Mouse (Mus musculus) neural tube, embryonic 15.5 days (tissue): ENCODE results near the gene Pigm. TPM values are rescaled to one million over a fixed set of nuclear protein-coding genes. Genes with fewer than 3 reads are reported as not detected.

Experiments used
- ATAC-seq: fragments of 200-750 bp; cut with Nextera tagmentation; 2 replicates; pipeline ENCODE4 v1.8.0; 2017; ENCODE audit warnings: mild to moderate bottlenecking, moderate TSS enrichment, moderate library complexity; ENCODE audit not compliant: low FRiP score
- H3K27ac ChIP-seq: fragments of 300-500 bp; sonication (generic); replicated peaks from 2 replicates; pipeline ENCODE4 v1.5.1; 2015; ENCODE audit warnings: mild to moderate bottlenecking, inconsistent platforms
- H3K27me3 ChIP-seq: fragments of 300-500 bp; sonication (generic); replicated peaks from 2 replicates; pipeline ENCODE4 v1.6.1; 2015; ENCODE audit warnings: inconsistent platforms
- H3K36me3 ChIP-seq: fragments of 300-500 bp; sonication (generic); 2 replicates; pipeline ENCODE4 v1.6.1; 2015; ENCODE audit warnings: inconsistent platforms
- H3K4me1 ChIP-seq: fragments of 300-500 bp; sonication (generic); 2 replicates; pipeline ENCODE4 v1.6.1; 2015; ENCODE audit warnings: inconsistent platforms
- H3K4me2 ChIP-seq: fragments of 300-500 bp; sonication (generic); 2 replicates; pipeline ENCODE4 v1.6.1; 2015; ENCODE audit warnings: inconsistent platforms, mild to moderate bottlenecking, moderate library complexity
- H3K4me3 ChIP-seq: fragments of 300-500 bp; sonication (generic); replicated peaks from 2 replicates; pipeline ENCODE4 v1.5.1; 2015; ENCODE audit warnings: mild to moderate bottlenecking, inconsistent platforms
- H3K9ac ChIP-seq: fragments of 300-500 bp; sonication (generic); replicated peaks from 2 replicates; pipeline ENCODE4 v1.6.1; 2015; ENCODE audit warnings: mild to moderate bottlenecking, inconsistent platforms
- H3K9me3 ChIP-seq: fragments of 300-500 bp; sonication (generic); replicated peaks from 2 replicates; pipeline ENCODE4 v1.6.1; 2016; ENCODE audit warnings: inconsistent platforms
- WGBS: fragments of 180-500 bp; shearing (Covaris S2); methylation state at CpG from one replicate; pipeline ENCODE4 v1.1.7; 2015; ENCODE audit warnings: mixed read lengths; 5-methylcytosine and 5-hydroxymethylcytosine counted together
- polyA plus RNA-seq: library from polyadenylated mRNA; unstranded; fragments of >200 nt; fragmentation: Nextera tagmentation; extraction: Ambion mirVana; gene quantifications from 2 replicates; pipeline ENCODE4 v1.2.1, GENCODE M21; 2015

The Pigm gene
- polyA plus RNA-seq, 1 experiment from 2014 or later = 3.7 TPM

DNA sequence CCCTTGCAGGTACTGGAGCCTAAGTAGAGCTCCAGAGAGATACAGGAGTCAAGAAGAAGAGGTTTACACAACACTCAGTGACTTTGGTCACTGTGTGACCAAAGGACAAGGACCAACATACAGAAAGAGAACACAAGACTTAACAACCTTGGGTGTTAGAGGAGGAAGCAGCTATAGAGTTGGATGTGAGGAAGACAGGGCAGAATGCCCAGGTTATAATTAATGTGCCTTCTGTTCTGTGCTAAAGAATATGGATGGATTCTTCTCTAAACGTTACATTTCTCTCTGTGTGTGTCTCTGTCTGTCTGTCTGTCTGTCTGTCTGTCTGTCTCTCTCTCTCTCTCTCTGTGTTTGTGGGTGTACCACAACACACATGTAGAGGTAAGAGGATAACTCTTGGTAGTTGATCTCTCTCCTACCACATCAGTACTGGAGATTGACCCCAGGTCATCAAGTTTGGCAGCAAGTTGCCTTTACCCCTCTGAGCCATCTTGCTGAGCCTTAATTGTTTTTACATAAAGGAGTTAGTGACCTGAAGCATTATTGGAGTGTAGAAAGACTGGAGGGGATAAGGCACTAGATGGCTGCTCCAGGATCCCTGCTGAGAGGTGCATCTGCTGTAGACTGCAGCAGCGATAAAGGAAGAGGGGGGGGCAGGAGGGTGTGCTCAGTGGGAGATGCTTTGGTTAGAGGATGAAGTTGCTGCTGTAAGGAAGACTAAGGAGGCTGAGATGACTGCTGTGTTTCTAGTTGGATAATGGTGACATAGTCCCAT, 38.7 kb upstream of the Pigm start:
- 29% methylated on average over 2 of the region's 2 CpGs for WGBS

DNA sequence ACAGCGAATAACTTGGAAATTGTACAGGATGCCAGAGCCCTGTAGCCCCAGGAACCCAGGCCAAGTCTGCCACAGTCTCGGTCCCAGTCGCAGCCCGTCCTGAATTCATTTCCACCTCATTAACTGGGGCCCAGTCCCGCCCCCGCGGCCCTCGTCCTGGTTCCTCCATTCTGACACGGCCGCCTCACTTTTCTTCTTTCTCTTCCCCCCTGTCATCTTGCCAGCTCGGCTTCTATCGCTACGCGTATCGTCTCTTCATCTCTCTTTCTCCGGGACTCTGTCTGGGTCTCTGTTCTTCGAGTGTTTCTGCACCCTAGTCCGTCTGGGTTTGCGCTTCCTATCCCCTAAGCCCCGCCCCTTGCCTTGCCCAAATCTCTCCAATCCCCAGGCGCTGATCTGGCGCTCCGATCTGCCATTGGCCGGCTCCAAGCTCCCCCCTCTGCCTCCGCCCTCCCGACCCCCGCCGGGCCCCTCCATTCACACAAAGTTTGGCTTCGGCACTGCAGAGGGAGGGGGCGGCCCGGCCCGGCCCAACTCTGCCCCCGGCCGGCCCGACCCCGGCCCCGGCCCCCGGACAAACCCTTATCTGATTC, 35.5 kb upstream of the Pigm start, which contains the start of gene Kcnj10:
TSS of gene Kcnj10 (plus strand) at position 482 of the 593 bp plus-strand sequence.
- H3K36me3 ChIP-seq = no peaks in the 10 kb centered on the region
- no peaks in the 10 kb centered on the region for H3K9me3 ChIP-seq
- H3K4me2 ChIP-seq = peak within 1 kb of the TSS; percentile 79
- H3K27me3 ChIP-seq = peaks cover 9% of the 10 kb centered on the region
- H3K9ac ChIP-seq = peak within 1 kb of the TSS; percentile 38
- H3K27ac ChIP-seq = peak within 1 kb of the TSS; percentile 71
- peaks cover 16% of the 10 kb centered on the region for H3K4me1 ChIP-seq
- H3K4me3 ChIP-seq = peak within 1 kb of the TSS; percentile 46
- WGBS = 1% methylated on average over 38 of the region's 38 CpGs
- ATAC-seq = peak; percentile 90

More for the DNA sequence above, 38.7 kb upstream of the Pigm start:
- peaks cover 9% of the 10 kb centered on the region for H3K27me3 ChIP-seq
- H3K9ac ChIP-seq = no peak overlapping the region
- ATAC-seq = no peak
- H3K9me3 ChIP-seq = no peaks in the 10 kb centered on the region
- H3K4me1 ChIP-seq = peaks cover 12% of the 10 kb centered on the region
- H3K36me3 ChIP-seq = no peaks in the 10 kb centered on the region
- H3K4me3 ChIP-seq = no peak overlapping the region
- H3K4me2 ChIP-seq = no peak overlapping the region
- no peak overlapping the region for H3K27ac ChIP-seq

DNA sequence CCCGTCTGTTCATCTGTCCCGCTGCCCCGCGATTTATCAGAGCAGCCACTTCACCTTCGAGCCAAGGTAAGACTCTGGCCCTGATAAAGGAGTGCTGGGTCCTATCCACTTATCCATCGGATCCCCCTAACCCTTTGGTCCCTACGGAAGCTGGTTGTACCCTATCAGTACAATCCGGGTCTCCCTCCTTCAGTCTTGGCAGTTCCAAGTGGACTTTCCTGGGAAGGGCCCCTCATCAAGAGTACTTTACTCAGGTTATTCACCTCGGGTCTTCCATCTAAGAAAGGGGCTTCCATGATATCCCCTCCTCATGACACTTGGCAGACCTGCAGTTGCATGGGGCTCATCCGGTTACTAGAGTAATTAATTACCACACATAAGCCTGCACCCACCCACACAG, 35.0 kb upstream of the Pigm start:
- H3K9ac ChIP-seq = peak overlapping the region; percentile 38
- peak overlapping the region; percentile 46 for H3K4me3 ChIP-seq
- 17% methylated on average over 10 of the region's 10 CpGs for WGBS
- no peaks in the 10 kb centered on the region for H3K9me3 ChIP-seq
- H3K27ac ChIP-seq = peak overlapping the region; percentile 71
- peaks cover 9% of the 10 kb centered on the region for H3K27me3 ChIP-seq
- ATAC-seq = peak; percentile 18; the same call in 1 of the 2 replicates
- peaks cover 16% of the 10 kb centered on the region for H3K4me1 ChIP-seq
- H3K36me3 ChIP-seq = no peaks in the 10 kb centered on the region
- H3K4me2 ChIP-seq = peak overlapping the region; percentile 79

DNA sequence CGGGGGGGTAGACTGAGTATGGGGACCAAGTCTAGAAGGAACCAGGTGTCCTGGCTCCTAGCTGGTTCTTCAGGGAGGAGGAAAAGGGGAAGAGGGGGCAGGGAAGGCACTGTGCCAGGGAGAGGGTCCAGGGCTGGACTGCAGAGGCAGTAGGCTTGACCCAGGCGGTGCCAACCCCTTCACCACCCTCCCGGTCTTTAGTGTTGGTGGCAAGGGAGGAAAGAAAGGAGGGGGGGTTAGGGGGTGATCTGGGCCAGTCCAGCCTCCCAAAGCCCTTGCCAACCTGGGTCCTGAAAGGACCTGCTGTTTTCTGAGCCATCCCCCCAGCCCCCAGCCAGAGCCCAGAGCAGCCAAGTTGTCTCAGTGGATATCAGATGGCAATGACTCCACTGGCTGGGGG, 33.6 kb upstream of the Pigm start:
- Histone ChIP-seq H3K27me3 (peaks cover 9% of the 10 kb centered on the region), H3K9me3 (no peaks in the 10 kb centered on the region), H3K27ac (peak overlapping the region; percentile 73), H3K4me2 (peak overlapping the region; percentile 79), H3K36me3 (no peaks in the 10 kb centered on the region), H3K9ac (0 out of 2 replicates have a peak overlapping the region, but pooled peaks have one; percentile 7), H3K4me1 (peaks cover 16% of the 10 kb centered on the region), H3K4me3 (0 out of 2 replicates have a peak overlapping the region, but pooled peaks have one; percentile 46)
- 66% methylated on average over 3 of the region's 3 CpGs for WGBS
- ATAC-seq = peak; percentile 79

DNA sequence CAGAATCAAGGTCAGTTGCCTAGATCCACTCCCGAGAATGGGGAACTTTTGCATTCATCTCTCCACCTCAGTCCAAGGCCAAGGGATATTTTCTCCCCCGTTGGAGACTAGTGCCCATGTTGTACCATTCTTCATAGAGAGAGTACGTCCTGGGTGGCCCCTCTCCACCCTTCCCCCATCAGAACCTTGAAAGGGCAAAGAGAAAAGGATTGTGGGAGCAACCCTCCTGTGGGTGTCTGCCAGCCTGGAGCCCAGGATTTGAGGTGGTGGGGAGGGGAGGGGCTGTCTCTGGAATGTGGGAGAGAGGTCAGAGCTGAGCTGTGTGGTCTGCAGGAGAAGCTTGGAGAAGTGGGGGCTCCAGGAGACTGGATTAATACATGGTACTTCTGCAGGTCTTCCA, 32.4 kb upstream of the Pigm start:
- no peak overlapping the region for H3K4me3 ChIP-seq
- no peaks in the 10 kb centered on the region for H3K9me3 ChIP-seq
- 52% methylated on average over 3 of the region's 3 CpGs for WGBS
- H3K27ac ChIP-seq = peak overlapping the region; percentile 73
- ATAC-seq = no peak
- H3K36me3 ChIP-seq = no peaks in the 10 kb centered on the region
- H3K4me2 ChIP-seq = peak overlapping the region; percentile 79
- no peak overlapping the region for H3K9ac ChIP-seq
- peaks cover 16% of the 10 kb centered on the region for H3K4me1 ChIP-seq
- H3K27me3 ChIP-seq = peaks cover 9% of the 10 kb centered on the region

DNA sequence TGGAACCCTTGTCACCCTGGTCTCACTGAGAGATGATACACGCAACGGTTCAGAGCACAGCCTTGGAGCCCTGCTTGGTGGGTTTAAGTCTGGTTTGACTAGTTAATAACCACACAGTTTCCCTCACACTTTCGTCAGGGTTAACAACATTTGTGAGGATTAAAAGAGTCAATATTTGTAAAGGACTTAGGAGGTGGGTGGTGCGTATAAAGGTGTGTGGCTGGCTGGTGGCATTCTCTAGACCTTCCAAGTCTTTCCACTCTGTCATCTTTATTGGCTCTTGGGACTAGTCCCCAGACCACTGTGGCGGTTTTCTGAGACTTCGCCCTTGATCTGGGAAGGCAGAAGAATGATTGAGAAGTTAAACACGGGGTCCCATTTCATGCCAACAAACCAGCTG, 31.5 kb upstream of the Pigm start:
- peak overlapping the region; percentile 73; the same call in 1 of the 2 replicates for H3K27ac ChIP-seq
- no peaks in the 10 kb centered on the region for H3K9me3 ChIP-seq
- no peaks in the 10 kb centered on the region for H3K36me3 ChIP-seq
- H3K4me1 ChIP-seq = peaks cover 20% of the 10 kb centered on the region
- H3K27me3 ChIP-seq = peaks cover 9% of the 10 kb centered on the region
- no peak for ATAC-seq
- 0 out of 2 replicates have a peak overlapping the region, but pooled peaks have one; percentile 79 for H3K4me2 ChIP-seq
- H3K4me3 ChIP-seq = no peak overlapping the region
- no peak overlapping the region for H3K9ac ChIP-seq
- 83% methylated on average over 7 of the region's 7 CpGs for WGBS

DNA sequence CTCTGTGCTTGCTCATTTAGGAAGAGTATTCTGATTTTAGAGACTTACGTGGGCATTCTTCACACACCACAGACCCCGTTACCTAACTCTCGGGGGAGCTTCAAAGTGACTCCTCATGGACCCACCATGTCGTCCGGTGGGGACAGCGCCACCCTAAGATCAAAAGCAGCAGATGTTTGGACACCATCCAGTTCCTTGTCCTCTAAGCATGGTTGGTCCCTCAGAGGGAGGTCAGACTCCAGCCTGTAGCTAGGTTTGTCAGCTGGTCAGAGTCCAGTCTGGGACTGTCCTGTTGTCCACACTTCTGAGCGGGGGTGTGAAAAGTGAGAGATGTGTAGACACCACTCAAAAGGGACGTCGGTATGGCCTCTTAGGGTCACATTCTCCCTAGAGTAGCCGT, 29.6 kb upstream of the Pigm start:
- H3K27me3 ChIP-seq = peaks cover 2% of the 10 kb centered on the region; the same call in 1 of the 2 replicates
- no peaks in the 10 kb centered on the region for H3K9me3 ChIP-seq
- no peak for ATAC-seq
- 82% methylated on average over 10 of the region's 10 CpGs for WGBS
- no peak overlapping the region for H3K9ac ChIP-seq
- no peak overlapping the region for H3K4me2 ChIP-seq
- no peaks in the 10 kb centered on the region for H3K36me3 ChIP-seq
- no peak overlapping the region for H3K4me3 ChIP-seq
- peaks cover 19% of the 10 kb centered on the region for H3K4me1 ChIP-seq
- no peak overlapping the region for H3K27ac ChIP-seq

DNA sequence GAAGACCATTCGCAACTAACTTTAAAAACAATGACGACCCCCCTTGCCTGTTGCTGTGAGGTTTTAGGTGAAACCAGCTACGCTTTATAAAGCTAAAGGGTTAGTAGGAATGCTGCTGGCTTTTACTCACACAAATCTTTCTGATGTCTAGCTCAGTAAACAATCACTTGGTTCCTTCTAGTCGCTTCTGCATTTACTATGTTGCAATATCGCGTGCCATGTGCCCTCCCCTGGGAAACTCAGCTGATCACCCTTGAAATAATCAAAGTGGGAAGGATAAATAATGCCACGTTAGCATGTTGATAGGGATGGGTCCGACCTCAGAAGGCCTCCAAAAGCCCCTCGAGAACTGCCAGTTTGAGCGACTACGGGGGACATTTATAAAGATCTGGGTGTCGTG, 29.0 kb upstream of the Pigm start:
- ATAC-seq = no peak
- Histone ChIP-seq H3K36me3 (no peaks in the 10 kb centered on the region), H3K27me3 (no peaks in the 10 kb centered on the region), H3K4me2 (no peak overlapping the region), H3K9ac (no peak overlapping the region), H3K4me1 (peaks cover 19% of the 10 kb centered on the region), H3K27ac (no peak overlapping the region), H3K4me3 (no peak overlapping the region), H3K9me3 (no peaks in the 10 kb centered on the region)
- 75% methylated on average over 12 of the region's 12 CpGs for whole genome bisulfite sequencing

DNA sequence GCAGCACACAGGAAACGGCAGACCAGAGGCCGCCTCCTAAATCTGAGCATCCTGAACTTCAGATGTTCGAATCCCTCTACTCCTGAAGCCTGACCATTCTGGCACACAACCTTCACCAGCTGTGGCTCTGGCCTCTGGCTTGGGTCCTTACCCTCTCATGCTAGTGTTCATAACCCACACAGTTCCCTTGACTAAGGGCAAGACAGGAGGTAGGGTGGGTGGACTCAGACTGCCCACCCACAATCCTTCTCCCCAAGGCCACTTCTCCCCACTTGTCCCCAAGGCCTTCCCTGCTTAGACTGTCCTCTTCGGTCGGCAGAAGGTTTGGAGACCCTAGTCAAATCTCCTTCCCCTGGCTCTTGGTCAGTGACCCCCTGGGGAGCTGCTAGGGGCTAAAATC, 26.8 kb upstream of the Pigm start:
- H3K9ac ChIP-seq = no peak overlapping the region
- WGBS = 32% methylated on average over 5 of the region's 5 CpGs
- ATAC-seq = peak; percentile 16; the same call in 1 of the 2 replicates
- peaks cover 20% of the 10 kb centered on the region for H3K4me1 ChIP-seq
- H3K27ac ChIP-seq = peak overlapping the region; percentile 78
- no peaks in the 10 kb centered on the region for H3K9me3 ChIP-seq
- H3K36me3 ChIP-seq = no peaks in the 10 kb centered on the region
- H3K27me3 ChIP-seq = no peaks in the 10 kb centered on the region
- no peak overlapping the region for H3K4me3 ChIP-seq
- peak overlapping the region; percentile 35; the same call in 1 of the 2 replicates for H3K4me2 ChIP-seq

DNA sequence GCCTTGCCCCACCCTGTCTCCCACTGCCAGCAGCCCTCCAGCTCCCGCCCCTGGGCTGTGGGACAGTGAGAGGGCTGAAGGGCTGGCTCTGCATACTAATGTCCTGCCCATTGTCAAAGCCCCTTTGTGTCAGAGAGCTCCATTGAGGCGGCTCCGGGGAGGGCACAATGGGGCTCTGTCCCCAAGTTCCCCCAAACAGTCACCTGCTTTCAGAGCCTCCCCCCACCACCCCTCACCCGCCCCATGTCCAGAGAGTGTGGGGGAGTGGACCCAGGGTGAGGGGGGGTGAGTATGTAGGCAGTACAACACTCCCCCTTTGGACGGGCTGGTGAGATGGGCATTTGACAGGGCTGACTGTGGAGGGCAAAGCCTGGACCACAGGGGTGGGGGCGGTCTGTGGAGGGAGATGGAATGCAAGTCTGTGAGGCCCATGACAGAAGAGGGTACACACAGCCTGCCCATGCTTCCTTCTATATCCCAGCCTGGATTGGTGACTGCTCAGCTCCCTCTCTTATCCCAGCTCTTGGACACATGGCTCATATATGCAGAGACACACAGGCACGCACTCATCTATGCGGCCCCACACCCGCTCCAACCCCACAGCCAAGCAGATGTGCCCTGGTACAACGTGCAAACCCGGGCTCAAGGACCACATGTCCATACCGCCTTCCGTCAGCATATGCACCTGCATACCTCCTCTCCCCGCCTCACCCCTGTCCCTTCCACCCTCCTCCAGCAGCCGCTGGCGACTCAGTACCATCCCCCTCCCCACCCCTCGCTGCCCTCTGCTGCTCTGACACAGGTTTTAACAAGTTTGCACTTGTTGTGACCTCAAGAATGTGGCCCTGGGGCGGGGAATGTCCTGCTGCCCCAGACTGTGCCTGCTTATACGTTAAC, 26.2 kb upstream of the Pigm start:
- peak; percentile 93 for ATAC-seq
- Histone ChIP-seq H3K9ac (no peak overlapping the region), H3K36me3 (no peaks in the 10 kb centered on the region), H3K4me3 (no peak overlapping the region), H3K27ac (peak overlapping the region; percentile 78), H3K4me2 (peak overlapping the region; percentile 35), H3K9me3 (no peaks in the 10 kb centered on the region), H3K4me1 (peaks cover 22% of the 10 kb centered on the region), H3K27me3 (no peaks in the 10 kb centered on the region)
- 8% methylated on average over 19 of the region's 19 CpGs for WGBS

DNA sequence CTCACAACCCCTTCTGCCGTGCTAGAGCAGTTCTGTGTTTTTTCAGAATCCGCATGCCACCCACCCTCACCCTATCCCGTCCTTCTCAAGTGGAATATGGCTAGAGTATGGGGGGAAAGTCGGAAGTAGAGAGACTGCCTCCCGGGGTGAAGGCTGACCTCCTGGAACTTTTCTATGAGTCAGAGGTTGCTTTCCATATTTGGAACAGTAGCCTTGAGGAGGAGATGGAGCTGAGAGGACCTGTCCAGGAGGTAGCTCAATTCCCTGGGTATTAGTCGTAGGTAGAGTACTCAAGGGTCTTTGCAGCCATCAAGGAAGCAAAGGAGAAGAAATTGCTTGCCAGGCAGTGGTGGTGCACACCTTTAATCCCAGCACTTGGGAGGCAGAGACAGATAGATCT, 24.3 kb upstream of the Pigm start:
- peaks cover 30% of the 10 kb centered on the region for H3K4me1 ChIP-seq

More for the DNA sequence above, 24.3 kb upstream of the Pigm start:
- Histone ChIP-seq H3K27ac (no peak overlapping the region), H3K27me3 (no peaks in the 10 kb centered on the region), H3K4me3 (no peak overlapping the region), H3K4me2 (no peak overlapping the region), H3K9me3 (no peaks in the 10 kb centered on the region), H3K9ac (no peak overlapping the region), H3K36me3 (no peaks in the 10 kb centered on the region)
- no peak for ATAC-seq
- 77% methylated on average over 6 of the region's 6 CpGs for whole genome bisulfite sequencing
